ENCODE assay signal across 32 mouse cellular contexts in genomic region chr3:79299401-79299800, GRCm38 (mm10). TPM values are rescaled to one million over a fixed set of nuclear protein-coding genes. Genes with fewer than 3 reads are reported as not detected.
"Had no signal": no experiment of that assay in that cellular context is flagged by ENCODE, and none has a peak within 500 bp of the region (broad histone marks: within the 10 kb centered on the region; RNA-seq: fewer than 3 reads in every experiment).

No protein-coding gene starts in this region.

- H3K4me2 ChIP-seq: kidney, embryonic 15.5 days; liver, embryonic 12.5 days; liver, embryonic 15.5 days; lung, embryonic 15.5 days; midbrain, embryonic 13.5 days; neural tube, embryonic 13.5 days had no signal

- H3K4me3 ChIP-seq: kidney, embryonic 15.5 days; liver, embryonic 12.5 days; liver, embryonic 15.5 days; lung, embryonic 15.5 days; midbrain, embryonic 10.5 days; midbrain, embryonic 13.5 days; myocyte; neural tube, embryonic 13.5 days had no signal

- H3K27me3 ChIP-seq: kidney, embryonic 15.5 days; liver, embryonic 12.5 days; liver, embryonic 15.5 days; lung, embryonic 15.5 days; midbrain, embryonic 13.5 days; neural tube, embryonic 13.5 days had no signal

- H3K4me1 ChIP-seq: liver, embryonic 12.5 days; liver, embryonic 15.5 days; midbrain, embryonic 10.5 days; midbrain, embryonic 13.5 days; neural tube, embryonic 13.5 days had no signal

- H3K36me3 ChIP-seq: kidney, embryonic 15.5 days; liver, embryonic 12.5 days; liver, embryonic 15.5 days; lung, embryonic 15.5 days; midbrain, embryonic 10.5 days; midbrain, embryonic 13.5 days; neural tube, embryonic 13.5 days had no signal

- ATAC-seq: liver, embryonic 12.5 days; midbrain, embryonic 13.5 days; midbrain, embryonic 16.5 days had no signal

- H3K9me3 ChIP-seq: kidney, embryonic 15.5 days; liver, embryonic 12.5 days; liver, embryonic 15.5 days; lung, embryonic 15.5 days; midbrain, embryonic 10.5 days; midbrain, embryonic 13.5 days; neural tube, embryonic 13.5 days had no signal

- DNase-seq: kidney, adult 11 months; kidney, adult 8-10 months; kidney, postnatal 10 days; kidney, postnatal 4 days; lung, adult 18-20 months; lung, postnatal 14 days; lung, postnatal 4 days; retina, postnatal 1 day; right cerebral cortex, postnatal 25 days; thymus, adult 18-20 months; thymus, postnatal 36 days had no signal

- H3K27ac ChIP-seq: kidney, embryonic 15.5 days; liver, embryonic 12.5 days; liver, embryonic 15.5 days; lung, embryonic 15.5 days; midbrain, embryonic 10.5 days; midbrain, embryonic 13.5 days; neural tube, embryonic 13.5 days had no signal

- H3K9ac ChIP-seq: kidney, embryonic 15.5 days; liver, embryonic 12.5 days; liver, embryonic 15.5 days; lung, embryonic 15.5 days; midbrain, embryonic 13.5 days; neural tube, embryonic 13.5 days had no signal

RNA-seq across cellular contexts. Expression of gene Gm17359, which starts 37.1 kb away (rescaled TPM):
- total RNA-seq: layer of hippocampus, adult 18-20 months; layer of hippocampus, postnatal 14 days; left cerebral cortex, adult 18-20 months; left cerebral cortex, postnatal 36 days; megakaryocyte progenitor cell, adult 5-6 weeks; monocyte, adult 5-6 weeks; neutrophil, adult 5-6 weeks had no signal
- polyA plus RNA-seq: kidney, embryonic 15.5 days; limb, embryonic 14.5 days; liver, embryonic 12.5 days; lung, embryonic 15.5 days; midbrain, embryonic 13.5 days; midbrain, embryonic 16.5 days; myocyte; neural tube, embryonic 13.5 days; small intestine, adult 2 months; spleen, adult 2 months; stomach, embryonic 16.5 days; urinary bladder, adult 2 months had no signal
